Mouse (Mus musculus): ENCODE data around the gene Ino80d.

Ino80d gene

GRCm38 (mm10) chr1:62992648-62993047, 121.8 kb downstream of the Ino80d start:
- DNase-seq (ENCODE audit: low read depth in 2 of 2, low spot score in 2 of 2): no peak

- DNase-seq (ENCODE audit: low read depth in 2 of 2, low spot score in 2 of 2): no peak
Measured at GRCm38 (mm10) chr1:62991021-62991420, 123.4 kb downstream of the Ino80d start.

- no peak for DNase-seq (ENCODE audit: low read depth in 2 of 2, low spot score in 2 of 2)
Measured at GRCm38 (mm10) chr1:62987561-62987960, 126.9 kb downstream of the Ino80d start.

- DNase-seq (ENCODE audit: low read depth in 2 of 2, low spot score in 2 of 2): peak in 1 of 2 experiments; percentile 17
Measured at GRCm38 (mm10) chr1:62986267-62986666, 128.2 kb downstream of the Ino80d start.

- peak; percentile 37 for DNase-seq (ENCODE audit: low read depth in 2 of 2, low spot score in 2 of 2)
Measured at GRCm38 (mm10) chr1:62984566-62984965, 129.9 kb downstream of the Ino80d start.

- DNase-seq (ENCODE audit: low read depth in 2 of 2, low spot score in 2 of 2): no peak
Measured at GRCm38 (mm10) chr1:62976742-62977141, 137.7 kb downstream of the Ino80d start.

- DNase-seq (ENCODE audit: low read depth in 2 of 2, low spot score in 2 of 2): peak in 1 of 2 experiments; percentile 1
Measured at GRCm38 (mm10) chr1:62966885-62967284, 147.6 kb downstream of the Ino80d start.

GRCm38 (mm10) chr1:62964291-62964690, 150.2 kb downstream of the Ino80d start:
- peak; percentile 11 to 20 for DNase-seq (ENCODE audit: low read depth in 2 of 2, low spot score in 2 of 2)

GRCm38 (mm10) chr1:62956942-62957645, 157.4 kb downstream of the Ino80d start:
- no peak for DNase-seq (ENCODE audit: low read depth in 2 of 2, low spot score in 2 of 2)

- no peak for DNase-seq (ENCODE audit: low read depth in 2 of 2, low spot score in 2 of 2)
Measured at GRCm38 (mm10) chr1:62956526-62956925, 157.9 kb downstream of the Ino80d start.

- DNase-seq (ENCODE audit: low read depth in 2 of 2, low spot score in 2 of 2): no peak
Measured at GRCm38 (mm10) chr1:62955340-62955739, 159.1 kb downstream of the Ino80d start.

GRCm38 (mm10) chr1:62953036-62953435, 161.4 kb downstream of the Ino80d start:
- no peak for DNase-seq (ENCODE audit: low read depth in 2 of 2, low spot score in 2 of 2)

- DNase-seq (ENCODE audit: low read depth in 2 of 2, low spot score in 2 of 2): no peak
Measured at GRCm38 (mm10) chr1:62952319-62952718, 162.1 kb downstream of the Ino80d start.

GRCm38 (mm10) chr1:62951067-62951809, 163.2 kb downstream of the Ino80d start:
- DNase-seq (ENCODE audit: low read depth in 2 of 2, low spot score in 2 of 2): no peak

GRCm38 (mm10) chr1:62950526-62950925, 163.9 kb downstream of the Ino80d start:
- no peak for DNase-seq (ENCODE audit: low read depth in 2 of 2, low spot score in 2 of 2)

- DNase-seq (ENCODE audit: low read depth in 2 of 2, low spot score in 2 of 2): no peak
Measured at GRCm38 (mm10) chr1:62947807-62948206, 166.7 kb downstream of the Ino80d start.

GRCm38 (mm10) chr1:62946987-62947386, 167.5 kb downstream of the Ino80d start:
- DNase-seq (ENCODE audit: low read depth in 2 of 2, low spot score in 2 of 2): no peak

- DNase-seq (ENCODE audit: low read depth in 2 of 2, low spot score in 2 of 2): no peak
Measured at GRCm38 (mm10) chr1:62934752-62935329, 179.6 kb downstream of the Ino80d start.

- no peak for DNase-seq (ENCODE audit: low read depth in 2 of 2, low spot score in 2 of 2)
Measured at GRCm38 (mm10) chr1:62934100-62934513, 180.4 kb downstream of the Ino80d start.

- no peak for DNase-seq (ENCODE audit: low read depth in 2 of 2, low spot score in 2 of 2)
Measured at GRCm38 (mm10) chr1:62933288-62934099, 181.0 kb downstream of the Ino80d start.

- peak; percentile 64 to 69 for DNase-seq (ENCODE audit: low read depth in 2 of 2, low spot score in 2 of 2)
Measured at GRCm38 (mm10) chr1:62929477-62929876, 185.0 kb downstream of the Ino80d start.

Data from CD8-positive naive resting alpha-beta T cell, adult 2 months (primary cell).